Mouse (Mus musculus) neutrophil, adult 59 days (primary cell): ENCODE measurements around the gene Suv39h2. TPM values are rescaled to one million over a fixed set of nuclear protein-coding genes. Genes with fewer than 3 reads are reported as not detected.

ENCODE experiments used
- total RNA-seq, 2 experiments: library from RNA; stranded (reverse); gene quantifications; 1 replicate in 1 of 2; 2 replicates in 1 of 2; pipeline ENCODE4 v1.2.4; 2023

Suv39h2 gene
- 1 to 10 TPM; 2.0 to 3.5 TPM for total RNA-seq

DNA sequence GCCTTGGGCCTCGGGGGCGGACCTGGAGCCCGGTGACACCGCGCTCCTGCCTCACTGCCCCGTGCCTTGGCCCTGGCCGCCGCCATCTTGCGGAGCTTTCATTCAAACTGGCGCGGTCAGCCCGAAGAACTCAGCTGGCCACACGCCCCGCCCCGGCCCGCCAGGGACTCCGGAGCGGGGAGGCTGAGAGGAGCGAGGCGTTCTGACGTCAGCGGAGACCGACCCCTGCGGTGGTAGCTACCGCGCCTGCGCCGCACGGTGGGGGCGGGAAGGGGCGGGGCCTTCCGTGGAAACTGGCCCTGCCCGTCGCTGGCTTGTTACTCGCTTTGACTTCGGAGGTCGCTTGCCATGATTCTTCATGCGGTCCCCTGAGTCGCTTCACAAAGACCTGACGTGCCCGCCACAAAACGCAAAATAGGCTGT is at the start of gene Suv39h2:
Gene Suv39h2, minus strand, starts transcription at position 171 of the 423 bp plus-strand sequence.

GRCm38 (mm10) chr2:3512552-3513454 is 38.0 kb upstream of the Suv39h2 start, which contains the start of the genes Gm45902, Hspa14 and Cdnf:
TSS of gene Gm45902 (minus strand) at chr2:3512790.
TSS of gene Hspa14 (minus strand) at chr2:3512814.
TSS of gene Cdnf (plus strand) at chr2:3513030.

DNA sequence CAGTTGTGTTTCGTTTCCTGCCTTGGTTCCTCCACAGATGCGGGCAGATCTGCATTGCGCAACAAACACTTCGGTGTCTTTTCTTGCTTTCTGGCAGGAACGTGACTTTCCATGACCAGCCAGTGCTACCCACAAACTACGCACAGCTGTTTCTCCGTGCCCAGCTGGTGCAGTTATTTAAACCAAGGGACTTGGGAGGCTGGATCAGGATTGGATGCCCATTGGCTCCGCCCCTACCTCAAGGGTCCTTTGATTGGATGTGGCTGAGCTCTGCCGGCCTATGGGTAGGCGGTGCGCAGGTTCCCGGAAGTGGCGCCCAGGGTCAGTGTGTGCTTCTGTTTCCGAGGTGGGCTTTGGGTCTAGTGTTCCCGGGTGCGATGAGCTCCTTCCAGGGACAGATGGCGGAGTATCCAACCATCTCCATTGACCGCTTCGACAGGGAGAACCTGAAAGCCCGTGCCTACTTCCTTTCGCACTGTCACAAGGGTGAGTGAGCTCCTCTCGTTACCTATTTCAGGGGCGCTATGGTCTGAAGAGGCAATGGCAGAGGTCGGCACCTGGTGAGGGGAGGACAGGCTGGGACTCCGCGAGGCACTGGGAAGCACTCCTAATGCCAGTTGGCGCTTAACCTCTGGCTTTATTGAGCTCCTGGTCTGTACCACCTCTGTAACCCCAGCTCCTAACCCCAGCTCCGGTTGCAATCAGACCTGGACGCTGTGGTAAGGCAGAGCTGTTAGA is 50.8 kb downstream of the Suv39h2 start, which contains the start of gene Dclre1c:
Gene Dclre1c, plus strand, starts transcription at position 291 of the 738 bp plus-strand sequence.

DNA sequence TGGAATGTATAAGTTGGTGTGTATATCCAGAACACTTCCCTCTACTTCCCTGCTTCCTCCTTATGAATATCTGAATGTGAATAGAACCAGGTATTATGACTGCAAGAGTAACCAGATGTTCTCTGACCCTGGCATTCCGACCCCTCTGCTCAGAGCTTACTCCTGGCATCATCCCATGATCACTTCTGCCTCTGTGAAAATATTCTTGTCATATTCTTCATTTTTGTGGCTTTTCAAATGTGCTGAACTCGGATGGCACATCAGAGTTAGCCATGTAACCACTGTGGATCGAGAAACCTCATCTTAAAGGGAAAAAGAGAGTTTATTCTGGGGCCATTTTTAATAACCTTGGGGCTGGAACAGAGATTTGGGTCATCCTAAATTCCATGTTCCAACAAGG is 52.3 kb downstream of the Suv39h2 start, which contains the start of gene Meig1:
Gene Meig1, minus strand, starts transcription at position 101 of the 400 bp plus-strand sequence.

Other genes starting within 250 kb of the Suv39h2 start
- 1 to 10 TPM; 6.9 to 9.0 TPM for gene Nmt2, start 190.8 kb downstream of the Suv39h2 start, total RNA-seq
- 1 to 10 TPM; 1.1 to 1.5 TPM for gene Rpp38, start 142.4 kb downstream of the Suv39h2 start, total RNA-seq
- gene Acbd7, start 138.9 kb downstream of the Suv39h2 start, total RNA-seq = not detected
- gene Olah, start 77.8 kb downstream of the Suv39h2 start, total RNA-seq = not detected
- gene Meig1, start 52.4 kb downstream of the Suv39h2 start, total RNA-seq = 1 to 10 TPM in 1 of 2 experiments, not detected in 1; 1.1 TPM
- 10 to 100 TPM; 38.6 to 43.9 TPM for gene Dclre1c, start 50.9 kb downstream of the Suv39h2 start, total RNA-seq
- 10 to 100 TPM; 18.9 to 19.8 TPM for gene Gm45902, start 37.8 kb upstream of the Suv39h2 start, total RNA-seq
- gene Hspa14, start 37.8 kb upstream of the Suv39h2 start, total RNA-seq = 10 to 100 TPM; 89.6 to 90.6 TPM
- gene Cdnf, start 38.0 kb upstream of the Suv39h2 start, total RNA-seq = under 1 TPM; 0.49 to 0.99 TPM
- 100 to 1,000 TPM; 303 to 318 TPM for gene Fam107b, start 95.5 kb upstream of the Suv39h2 start, total RNA-seq